Mouse (Mus musculus): Measurements from ENCODE around the gene Mical3. TPM values are rescaled to one million over a fixed set of nuclear protein-coding genes. Genes with fewer than 3 reads are reported as not detected.

Mical3 gene
- polyA plus RNA-seq (2012; rRNA removed), result 34.0 and 63.0 TPM in 2 replicates

- no peak for DNase-seq (ENCODE audit: low spot score)
These were observed at the start of gene Mical3 for GRCm38 (mm10) chr6:121130773-121131172. Mical3 (minus strand) TSS chr6:121130999.

DNA sequence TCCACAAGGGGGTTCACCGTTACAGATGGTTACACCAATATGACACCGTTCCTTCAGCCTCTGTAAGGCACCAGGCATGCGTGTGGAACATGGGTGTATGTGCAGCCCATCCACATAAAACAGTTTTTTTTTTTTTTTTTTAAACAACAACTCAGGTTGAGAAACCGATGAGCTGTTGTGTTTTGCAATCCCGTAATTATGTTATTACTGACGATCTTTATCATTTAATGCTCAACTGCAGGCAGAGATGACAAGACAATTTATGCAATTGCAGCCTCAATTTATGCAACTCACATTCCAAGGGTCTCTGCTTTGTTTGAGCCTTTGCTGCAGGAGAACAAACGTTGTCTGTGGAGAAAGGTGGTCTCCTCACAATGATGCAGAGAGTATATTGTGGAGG is 49.0 kb upstream of the Mical3 start:
- DNase-seq (ENCODE audit: low spot score), result no peak

GRCm38 (mm10) chr6:121178700-121179358 is 48.0 kb upstream of the Mical3 start:
- DNase-seq (ENCODE audit: low spot score), result no peak

- DNase-seq (ENCODE audit: low spot score), result no peak
These were observed 46.4 kb upstream of the Mical3 start for GRCm38 (mm10) chr6:121177118-121177708.

- no peak for DNase-seq (ENCODE audit: low spot score)
These were observed 45.9 kb upstream of the Mical3 start for GRCm38 (mm10) chr6:121176731-121177098.

GRCm38 (mm10) chr6:121176011-121176730 is 45.4 kb upstream of the Mical3 start:
- DNase-seq (ENCODE audit: low spot score), result no peak

DNA sequence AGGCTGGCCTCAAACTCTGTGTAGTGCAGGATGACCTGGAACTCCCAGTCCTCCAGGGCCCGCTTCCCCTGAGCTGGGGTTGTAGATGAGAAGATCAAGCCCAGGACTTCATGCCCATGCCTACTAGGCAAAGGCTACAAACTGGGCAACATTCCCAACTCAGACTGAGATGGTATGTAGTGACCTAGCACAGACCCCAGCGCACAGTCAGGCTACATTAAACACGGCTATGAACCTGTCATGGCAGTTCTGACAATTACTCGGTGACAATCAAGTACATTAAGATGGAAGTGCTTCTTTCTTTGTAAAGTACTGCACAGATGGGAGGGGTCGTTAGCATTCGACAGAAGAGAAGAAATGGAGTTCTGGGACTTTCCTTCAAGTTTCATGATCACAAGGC is 44.0 kb upstream of the Mical3 start:
- DNase-seq (ENCODE audit: low spot score), result no peak

- DNase-seq (ENCODE audit: low spot score), result no peak
These were observed 42.7 kb upstream of the Mical3 start for GRCm38 (mm10) chr6:121173471-121173870.

DNA sequence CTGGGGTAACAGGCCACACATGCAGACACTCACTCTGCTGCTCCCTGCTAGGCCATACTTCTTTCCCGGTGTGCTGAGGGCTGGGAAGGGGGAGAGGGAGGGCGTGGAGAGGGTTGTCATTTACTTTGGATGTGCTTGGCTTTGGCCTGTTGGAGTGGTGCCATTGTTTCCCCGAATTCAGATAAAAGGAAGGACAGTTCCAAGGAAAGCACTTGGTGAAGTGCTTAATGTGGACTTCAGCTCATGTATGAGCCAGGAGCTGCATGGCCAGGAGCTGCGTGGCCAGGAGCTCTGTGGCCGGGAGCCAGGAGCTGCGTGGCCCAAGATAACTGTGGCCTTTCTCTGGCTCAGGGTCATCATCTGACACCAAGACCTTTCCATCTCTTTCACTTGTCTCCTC is 40.3 kb upstream of the Mical3 start:
- DNase-seq (ENCODE audit: low spot score), result no peak

DNA sequence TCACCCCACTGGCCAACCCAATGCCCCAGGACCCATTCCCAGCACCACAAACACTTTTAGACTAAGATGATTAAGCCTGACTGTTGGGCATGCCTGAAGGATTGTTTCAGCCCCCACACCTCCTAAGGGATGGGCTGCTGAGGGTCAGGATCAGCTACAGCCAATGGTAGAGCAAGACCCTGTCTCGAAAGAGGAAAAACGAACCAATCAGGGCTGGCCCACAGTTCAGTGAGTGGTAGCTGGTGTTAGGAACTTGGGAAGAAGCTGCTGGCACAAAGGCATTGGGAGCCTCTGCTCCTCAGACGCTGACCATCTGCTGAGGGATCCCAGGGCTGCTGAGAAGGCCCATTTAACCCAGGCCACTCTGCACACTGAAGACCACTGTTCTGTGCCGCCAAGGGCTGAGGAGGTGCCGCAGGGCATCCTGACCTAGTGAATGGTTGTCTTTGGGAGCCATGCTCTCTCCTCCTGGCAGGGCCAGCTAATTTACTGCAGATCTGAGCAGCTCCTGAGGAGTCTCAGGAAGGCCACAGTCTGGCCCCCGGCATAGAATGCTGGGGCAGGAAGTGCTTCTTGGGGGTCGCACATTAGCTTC is 36.7 kb upstream of the Mical3 start:
- DNase-seq (ENCODE audit: low spot score), result no peak

- DNase-seq (ENCODE audit: low spot score), result no peak
These were observed 35.3 kb upstream of the Mical3 start for GRCm38 (mm10) chr6:121166098-121166552.

DNA sequence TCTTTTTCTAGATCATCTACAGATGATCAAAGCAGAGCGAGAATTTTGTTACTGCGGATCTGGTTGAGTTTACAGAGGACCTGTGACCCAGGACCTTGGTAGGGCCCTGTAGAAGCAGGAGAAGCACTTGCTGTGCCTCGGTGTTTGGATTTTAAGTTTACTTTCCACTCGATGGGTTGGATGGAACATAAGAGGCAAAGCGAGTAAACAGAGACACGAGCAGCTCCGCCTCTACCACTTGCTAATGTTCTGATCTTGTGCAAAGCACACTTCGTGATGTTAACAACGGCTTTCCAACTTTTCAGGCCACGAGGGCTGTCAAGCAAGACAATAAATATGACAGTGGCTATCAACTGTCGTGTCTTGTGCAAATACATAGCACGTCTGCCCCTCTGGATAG is 31.8 kb upstream of the Mical3 start:
- DNase-seq (ENCODE audit: low spot score), result no peak

DNA sequence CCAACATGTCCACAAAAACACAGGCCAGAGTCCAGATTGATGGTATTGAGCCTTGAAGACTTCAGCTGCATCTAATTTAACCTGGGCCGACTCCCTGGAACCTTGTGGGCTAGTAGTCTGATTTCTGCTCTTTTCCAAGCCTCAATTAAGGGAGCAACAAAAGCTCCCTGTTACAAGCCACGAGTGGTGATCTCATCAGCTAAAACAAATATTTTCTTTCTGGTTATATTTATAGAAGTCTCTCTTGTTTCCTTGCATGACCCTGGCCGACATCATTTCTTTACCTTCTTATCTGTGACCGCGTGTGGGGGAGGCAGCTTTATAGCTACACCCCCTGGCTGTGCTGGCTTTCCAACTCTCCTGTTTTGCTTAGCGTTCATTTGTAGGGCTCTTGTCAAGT is 29.3 kb upstream of the Mical3 start:
- no peak for DNase-seq (ENCODE audit: low spot score)

GRCm38 (mm10) chr6:121159616-121160015 is 28.8 kb upstream of the Mical3 start:
- DNase-seq (ENCODE audit: low spot score), result no peak

DNA sequence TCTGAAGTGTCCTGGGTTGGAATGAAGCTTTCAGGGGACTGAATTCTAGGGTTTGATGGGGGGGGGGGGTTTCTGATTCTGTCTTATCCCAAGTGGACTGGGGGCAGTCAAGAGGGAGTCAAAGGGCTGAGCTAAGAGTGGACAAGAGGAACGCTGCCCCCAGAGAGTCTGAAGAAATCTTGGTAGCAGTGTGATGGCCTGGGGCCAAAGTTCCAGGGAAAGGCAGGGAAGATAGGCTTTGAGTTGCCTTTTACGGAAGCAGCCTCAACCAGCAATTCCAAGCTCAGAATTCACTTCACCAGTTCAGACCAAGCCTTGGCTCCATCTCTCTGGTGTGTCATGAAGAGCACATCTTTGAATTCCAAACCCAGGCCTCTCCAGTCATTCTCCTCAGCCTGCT is 25.2 kb upstream of the Mical3 start:
- DNase-seq (ENCODE audit: low spot score), result no peak

DNA sequence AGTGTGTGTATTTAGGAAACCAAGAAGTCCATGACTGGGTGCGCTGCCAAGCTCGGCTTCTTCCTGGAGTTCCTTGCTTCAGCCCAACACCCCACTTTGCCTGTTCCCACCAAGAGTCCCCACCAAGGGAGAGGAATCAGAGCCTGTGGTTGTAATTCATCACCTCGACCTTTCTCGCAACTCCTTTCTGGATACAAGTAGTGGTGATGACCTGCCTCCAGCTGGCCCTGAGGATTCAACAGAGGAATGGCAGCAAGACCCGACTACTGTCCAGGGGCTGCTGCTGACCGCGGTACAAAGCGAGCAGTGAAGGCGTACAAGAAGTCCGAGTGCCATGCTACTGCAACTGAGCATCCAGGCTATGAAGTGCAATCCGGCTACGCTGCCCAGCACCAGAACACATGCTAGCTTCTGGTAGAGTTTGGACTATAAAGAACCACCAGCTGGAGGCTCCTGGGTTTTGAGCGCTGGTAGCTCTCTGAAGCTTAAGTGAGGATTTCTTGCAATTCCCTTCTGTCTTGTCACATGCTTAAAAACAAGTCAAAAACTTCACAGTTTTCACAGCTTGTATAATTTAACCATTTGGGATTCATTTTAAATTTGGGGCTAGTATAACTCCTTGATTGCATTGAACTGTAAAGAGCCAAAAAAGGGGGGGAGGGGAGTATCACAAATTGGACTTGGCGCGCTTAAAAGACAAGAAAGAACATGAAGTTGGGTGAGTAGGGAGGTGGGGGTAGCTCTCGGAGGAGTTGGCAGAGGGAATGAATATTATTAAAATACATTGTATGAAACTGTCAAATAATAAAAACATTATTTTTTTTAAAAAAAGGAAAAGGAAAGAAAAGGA is 23.9 kb upstream of the Mical3 start:
- no peak for DNase-seq (ENCODE audit: low spot score)

DNA sequence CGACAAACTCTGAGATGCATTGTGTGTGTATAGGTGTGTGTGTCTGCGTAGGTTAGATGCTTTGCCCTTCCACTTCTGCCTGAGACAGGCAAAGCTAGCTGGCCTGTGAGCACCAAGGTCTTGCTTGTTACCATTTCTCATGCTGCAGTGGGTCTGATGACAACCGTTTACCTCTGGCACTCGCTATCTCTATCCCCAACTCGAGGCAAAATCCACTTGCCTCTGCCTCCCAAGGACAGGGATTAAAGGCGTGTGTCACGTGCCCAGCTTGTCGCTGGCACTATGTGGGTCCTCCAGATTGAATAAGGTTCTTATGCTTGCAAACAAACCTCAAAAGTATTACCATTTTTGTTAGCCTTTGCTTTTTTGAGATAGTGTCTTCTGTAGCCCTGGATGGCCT is 22.4 kb upstream of the Mical3 start:
- DNase-seq (ENCODE audit: low spot score), result no peak

DNA sequence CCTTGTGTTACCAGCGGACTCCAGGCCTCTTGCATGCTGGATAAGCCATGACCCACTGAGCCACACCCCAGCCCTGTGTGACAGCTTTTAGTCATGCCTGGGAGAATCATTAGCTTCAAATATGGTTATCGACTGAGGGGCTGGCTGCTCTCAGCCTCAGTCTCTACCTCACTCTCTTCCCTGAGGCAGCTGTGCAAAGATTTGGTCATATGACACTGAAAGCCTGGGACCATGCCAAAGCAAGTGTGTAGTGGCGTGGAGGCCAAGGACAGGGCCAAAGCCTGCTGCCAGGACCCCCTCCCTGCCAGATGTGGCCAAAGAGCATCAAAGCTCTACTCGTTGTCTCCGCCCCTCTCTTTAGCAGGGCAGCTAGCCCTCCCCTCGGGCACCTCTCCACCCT is 20.9 kb upstream of the Mical3 start:
- DNase-seq (ENCODE audit: low spot score), result no peak

DNA sequence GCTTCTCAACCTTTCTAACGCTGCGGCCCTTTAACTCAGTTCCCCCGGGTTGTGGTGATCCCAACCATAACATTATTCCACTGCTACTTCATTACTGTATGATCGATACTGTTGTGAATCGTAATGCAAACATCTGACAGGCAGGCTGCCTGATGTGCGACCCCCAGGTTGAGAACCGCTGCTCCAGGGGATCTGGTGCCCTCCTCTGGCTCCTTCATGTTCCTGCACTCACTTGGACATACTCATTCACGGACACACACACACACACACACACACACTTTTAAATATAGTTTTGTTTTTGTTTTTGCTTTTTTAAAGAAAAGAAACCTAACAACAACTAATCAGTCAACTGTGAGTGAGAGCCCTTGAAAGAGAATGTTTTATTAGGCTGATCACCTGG is 19.3 kb upstream of the Mical3 start:
- DNase-seq (ENCODE audit: low spot score), result no peak

- no peak for DNase-seq (ENCODE audit: low spot score)
These were observed 18.6 kb upstream of the Mical3 start for GRCm38 (mm10) chr6:121149420-121149819.

DNA sequence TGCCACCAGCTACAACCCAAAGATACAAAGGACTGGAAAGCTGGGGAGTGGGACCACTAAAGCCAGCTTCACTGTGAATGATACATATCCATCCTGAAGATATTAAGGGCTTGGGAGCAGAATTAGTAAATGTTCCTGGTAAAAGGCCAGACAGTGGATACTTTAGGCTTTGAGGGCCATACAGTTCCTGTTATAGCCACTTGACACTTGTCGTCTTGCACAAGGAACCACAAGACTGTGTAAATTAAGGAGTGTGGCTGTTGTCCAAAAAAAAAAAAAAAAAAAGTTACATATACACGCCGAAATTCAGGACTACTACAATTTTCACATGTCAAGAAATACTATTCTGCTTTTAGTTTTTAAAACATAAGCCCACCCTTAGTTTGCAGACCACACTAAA is 17.6 kb upstream of the Mical3 start:
- no peak for DNase-seq (ENCODE audit: low spot score)

GRCm38 (mm10) chr6:121146798-121147197 is 16.0 kb upstream of the Mical3 start:
- DNase-seq (ENCODE audit: low spot score), result no peak

Data from urinary bladder, adult 2 months (tissue).